Mouse (Mus musculus): ENCODE measurements around the gene Hcn3. TPM values are rescaled to one million over a fixed set of nuclear protein-coding genes. Genes with fewer than 3 reads are reported as not detected.
A peak's percentile ranks its signal among the peaks of the same experiment; 100 is the strongest.

Hcn3 gene
- polyA plus RNA-seq, 1 experiment from 2014 or later: 1.8 TPM

DNA sequence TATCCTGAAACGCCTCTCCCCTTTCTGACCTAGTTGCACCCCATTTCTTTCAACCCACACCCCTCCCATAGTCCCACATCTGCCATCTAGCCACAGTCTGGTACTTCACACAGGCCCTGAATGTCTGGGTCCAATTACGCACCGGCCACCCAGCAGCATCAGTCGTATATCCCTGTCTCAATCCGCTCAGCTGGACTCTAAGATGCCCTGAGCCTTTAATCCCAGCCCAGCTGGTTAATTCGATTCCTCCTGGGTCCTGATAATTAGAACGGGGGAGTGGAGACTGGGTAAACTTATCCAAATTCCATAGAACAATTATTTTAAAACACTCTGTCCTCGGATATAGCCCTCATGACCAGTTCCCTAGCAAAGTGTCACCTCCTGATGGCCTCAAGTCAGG, 14.4 kb downstream of the Hcn3 start:
- Histone ChIP-seq H3K27ac (ENCODE audit: low read depth) (no peak overlapping the region), H3K36me3 (ENCODE audit: control insufficient read depth, insufficient read depth, low read length) (no peaks in the 10 kb centered on the region), H3K4me2 (ENCODE audit: low read length) (no peak overlapping the region), H3K4me3 (ENCODE audit: low read depth, low read length) (no peak overlapping the region), H3K4me1 (replicated peaks; ENCODE audit: control insufficient read depth, insufficient read depth, low read length) (no peaks in the 10 kb centered on the region), H3K9ac (ENCODE audit: low read length) (no peak overlapping the region), H3K9me3 (ENCODE audit: control insufficient read depth, low read length) (no peaks in the 10 kb centered on the region), H3K27me3 (replicated peaks; ENCODE audit: control insufficient read depth, insufficient read depth, low read length) (0 out of 2 replicates have a peak, but pooled peaks cover 9% of the 10 kb centered on the region)
- 62% methylated on average over 8 of the region's 8 CpGs for WGBS
- DNase-seq (ENCODE audit: low spot score): no peak
- ATAC-seq (replicated peaks; ENCODE audit: low FRiP score, low TSS enrichment, low read depth): no peak

DNA sequence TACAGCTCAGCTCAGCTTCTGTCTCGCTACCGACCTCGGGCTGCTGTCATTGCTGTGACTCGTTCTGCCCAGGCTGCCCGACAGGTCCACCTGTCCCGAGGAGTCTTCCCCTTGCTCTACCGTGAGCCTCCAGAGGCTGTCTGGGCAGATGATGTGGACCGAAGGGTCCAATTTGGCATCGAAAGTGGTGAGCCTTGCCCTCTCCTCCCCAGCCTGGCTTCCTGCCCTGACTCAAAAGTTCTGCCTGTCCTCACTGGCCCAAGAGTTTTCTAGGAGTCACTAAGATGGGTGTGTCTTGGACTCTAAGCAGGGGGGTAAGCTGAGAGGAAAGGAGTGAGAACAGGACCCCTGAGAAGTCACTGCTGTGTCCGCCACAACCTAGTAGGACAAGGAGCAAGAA, 15.2 kb downstream of the Hcn3 start:
- ATAC-seq (replicated peaks; ENCODE audit: low FRiP score, low TSS enrichment, low read depth) (no peak), DNase-seq (ENCODE audit: low spot score) (no peak)
- no peaks in the 10 kb centered on the region for H3K4me1 ChIP-seq (replicated peaks; ENCODE audit: control insufficient read depth, insufficient read depth, low read length)
- H3K9ac ChIP-seq (ENCODE audit: low read length): no peak overlapping the region
- no peaks in the 10 kb centered on the region for H3K36me3 ChIP-seq (ENCODE audit: control insufficient read depth, insufficient read depth, low read length)
- 0 out of 2 replicates have a peak, but pooled peaks cover 6% of the 10 kb centered on the region for H3K27me3 ChIP-seq (replicated peaks; ENCODE audit: control insufficient read depth, insufficient read depth, low read length)
- no peak overlapping the region for H3K4me2 ChIP-seq (ENCODE audit: low read length)
- no peak overlapping the region for H3K27ac ChIP-seq (ENCODE audit: low read depth)
- 79% methylated on average over 10 of the region's 10 CpGs for WGBS
- H3K9me3 ChIP-seq (ENCODE audit: control insufficient read depth, low read length): no peaks in the 10 kb centered on the region
- H3K4me3 ChIP-seq (ENCODE audit: low read depth, low read length): no peak overlapping the region

DNA sequence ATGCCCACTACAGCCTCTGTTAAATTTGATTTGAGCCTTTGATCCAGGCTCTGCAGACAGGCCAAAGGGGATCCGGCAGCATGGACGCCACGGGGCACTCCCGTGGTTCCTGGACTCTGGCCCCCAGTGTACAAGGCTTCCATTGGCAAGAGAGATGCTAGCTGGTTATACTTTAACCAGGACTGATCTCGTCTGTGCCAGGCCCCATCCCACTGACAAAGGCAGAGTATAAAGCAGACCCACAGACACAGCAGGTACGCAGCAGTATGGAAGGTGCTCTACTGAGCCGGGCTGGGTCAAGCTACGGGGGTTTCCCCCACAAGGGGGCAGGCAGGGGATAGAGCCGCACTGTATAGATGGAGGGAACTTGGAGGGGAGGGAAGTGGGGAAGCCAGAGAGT, 23.6 kb downstream of the Hcn3 start:
- H3K4me1 ChIP-seq (replicated peaks; ENCODE audit: control insufficient read depth, insufficient read depth, low read length): 0 out of 2 replicates have a peak, but pooled peaks cover 5% of the 10 kb centered on the region
- DNase-seq (ENCODE audit: low spot score): peak; percentile 80
- no peak overlapping the region; the same call in 1 of the 2 replicates for H3K4me2 ChIP-seq (ENCODE audit: low read length)
- 28% methylated on average over 9 of the region's 9 CpGs for WGBS
- no peaks in the 10 kb centered on the region for H3K27me3 ChIP-seq (replicated peaks; ENCODE audit: control insufficient read depth, insufficient read depth, low read length)
- H3K4me3 ChIP-seq (ENCODE audit: low read depth, low read length): no peak overlapping the region
- H3K27ac ChIP-seq (ENCODE audit: low read depth): no peak overlapping the region; the same call in 1 of the 2 replicates
- no peaks in the 10 kb centered on the region for H3K36me3 ChIP-seq (ENCODE audit: control insufficient read depth, insufficient read depth, low read length)
- peak; percentile 92 for ATAC-seq (replicated peaks; ENCODE audit: low FRiP score, low TSS enrichment, low read depth)
- H3K9me3 ChIP-seq (ENCODE audit: control insufficient read depth, low read length): no peaks in the 10 kb centered on the region
- no peak overlapping the region for H3K9ac ChIP-seq (ENCODE audit: low read length)

DNA sequence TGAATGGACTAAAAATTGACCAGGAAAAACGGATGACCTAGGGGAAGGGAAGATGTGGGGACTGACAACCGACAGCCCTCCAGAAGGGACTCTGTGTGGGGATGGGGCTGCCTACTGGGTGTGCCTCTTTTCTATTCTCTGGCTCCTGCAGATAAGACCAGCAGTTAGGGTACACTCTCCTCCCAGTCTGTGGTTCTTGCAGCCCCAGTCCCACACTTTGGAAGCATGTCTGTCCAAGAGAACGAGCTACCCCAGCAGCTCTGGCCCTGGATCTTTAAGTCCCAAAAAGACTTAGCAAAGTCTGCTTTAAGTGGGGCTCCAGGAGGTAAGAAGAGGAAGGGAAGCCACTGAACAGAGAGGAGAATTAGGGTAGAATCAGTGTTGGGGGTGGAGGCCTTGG, 24.0 kb downstream of the Hcn3 start, which contains the start of gene Pklr:
Gene Pklr (plus strand): TSS at position 185 of the 400 bp plus-strand sequence.
- Histone ChIP-seq H3K9me3 (ENCODE audit: control insufficient read depth, low read length) (no peaks in the 10 kb centered on the region), H3K4me3 (ENCODE audit: low read depth, low read length) (no peak within 1 kb of the TSS), H3K4me1 (replicated peaks; ENCODE audit: control insufficient read depth, insufficient read depth, low read length) (0 out of 2 replicates have a peak, but pooled peaks cover 5% of the 10 kb centered on the region), H3K9ac (ENCODE audit: low read length) (no peak within 1 kb of the TSS), H3K27me3 (replicated peaks; ENCODE audit: control insufficient read depth, insufficient read depth, low read length) (no peaks in the 10 kb centered on the region), H3K36me3 (ENCODE audit: control insufficient read depth, insufficient read depth, low read length) (no peaks in the 10 kb centered on the region), H3K27ac (ENCODE audit: low read depth) (no peak within 1 kb of the TSS; the same call in 1 of the 2 replicates), H3K4me2 (ENCODE audit: low read length) (peak within 1 kb of the TSS; percentile 30)
- DNase-seq (ENCODE audit: low spot score) (no peak), ATAC-seq (replicated peaks; ENCODE audit: low FRiP score, low TSS enrichment, low read depth) (no peak)
- WGBS: 53% methylated on average over 3 of the region's 3 CpGs

DNA sequence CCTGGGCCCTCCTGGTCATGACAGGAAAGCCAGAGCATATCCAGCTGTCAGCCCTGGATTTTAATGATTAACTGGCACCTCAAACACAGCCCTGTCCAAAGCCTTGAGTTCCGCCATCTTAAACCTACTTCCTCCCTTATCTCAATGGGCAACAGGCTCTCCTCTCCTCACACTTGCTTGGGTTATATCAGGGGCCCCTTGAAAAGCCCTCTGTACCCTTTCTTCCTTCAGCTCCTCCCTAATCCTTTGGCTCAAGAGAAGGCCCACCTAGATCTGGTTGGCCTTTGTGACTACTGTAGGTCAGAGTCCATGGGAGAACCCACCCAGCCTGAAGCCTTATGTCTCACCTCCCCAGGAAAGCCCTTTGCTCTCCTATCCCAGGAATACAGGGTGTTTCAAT, 26.2 kb downstream of the Hcn3 start:
- Histone ChIP-seq H3K9me3 (ENCODE audit: control insufficient read depth, low read length) (no peaks in the 10 kb centered on the region), H3K36me3 (ENCODE audit: control insufficient read depth, insufficient read depth, low read length) (no peaks in the 10 kb centered on the region), H3K9ac (ENCODE audit: low read length) (no peak overlapping the region), H3K4me3 (ENCODE audit: low read depth, low read length) (no peak overlapping the region), H3K27me3 (replicated peaks; ENCODE audit: control insufficient read depth, insufficient read depth, low read length) (no peaks in the 10 kb centered on the region), H3K27ac (ENCODE audit: low read depth) (no peak overlapping the region), H3K4me1 (replicated peaks; ENCODE audit: control insufficient read depth, insufficient read depth, low read length) (0 out of 2 replicates have a peak, but pooled peaks cover 5% of the 10 kb centered on the region), H3K4me2 (ENCODE audit: low read length) (no peak overlapping the region)
- DNase-seq (ENCODE audit: low spot score) (no peak), ATAC-seq (replicated peaks; ENCODE audit: low FRiP score, low TSS enrichment, low read depth) (peak; percentile 33)
- WGBS: 71% methylated on average over 1 of the region's 1 CpGs

DNA sequence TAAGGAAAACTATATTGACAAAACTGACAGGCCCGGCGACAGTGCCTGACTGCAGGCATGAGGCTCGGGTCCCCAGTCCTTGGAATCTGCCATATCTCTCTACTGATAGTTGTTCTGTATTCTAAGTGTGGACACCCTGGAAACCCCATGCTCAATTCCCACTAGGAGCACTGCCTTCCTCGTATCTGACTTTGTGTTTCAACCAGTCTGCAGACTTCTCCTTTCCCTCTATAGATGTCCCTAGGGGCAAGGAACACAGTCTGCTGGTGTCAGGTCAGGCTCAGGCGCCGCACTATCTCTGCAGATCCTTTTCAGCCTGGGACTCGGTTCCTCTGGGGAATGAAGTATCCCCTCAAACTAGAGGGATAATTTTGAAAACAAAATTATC, 26.9 kb downstream of the Hcn3 start:
- no peak overlapping the region for H3K9ac ChIP-seq (ENCODE audit: low read length)
- H3K27me3 ChIP-seq (replicated peaks; ENCODE audit: control insufficient read depth, insufficient read depth, low read length): no peaks in the 10 kb centered on the region
- DNase-seq (ENCODE audit: low spot score) (no peak), ATAC-seq (replicated peaks; ENCODE audit: low FRiP score, low TSS enrichment, low read depth) (no peak)
- H3K9me3 ChIP-seq (ENCODE audit: control insufficient read depth, low read length): no peaks in the 10 kb centered on the region
- no peaks in the 10 kb centered on the region for H3K36me3 ChIP-seq (ENCODE audit: control insufficient read depth, insufficient read depth, low read length)
- H3K4me2 ChIP-seq (ENCODE audit: low read length): no peak overlapping the region
- no peak overlapping the region for H3K4me3 ChIP-seq (ENCODE audit: low read depth, low read length)
- 78% methylated on average over 7 of the region's 7 CpGs for WGBS
- 0 out of 2 replicates have a peak overlapping the region, but pooled peaks have one; percentile 7 for H3K27ac ChIP-seq (ENCODE audit: low read depth)
- H3K4me1 ChIP-seq (replicated peaks; ENCODE audit: control insufficient read depth, insufficient read depth, low read length): 0 out of 2 replicates have a peak, but pooled peaks cover 5% of the 10 kb centered on the region

DNA sequence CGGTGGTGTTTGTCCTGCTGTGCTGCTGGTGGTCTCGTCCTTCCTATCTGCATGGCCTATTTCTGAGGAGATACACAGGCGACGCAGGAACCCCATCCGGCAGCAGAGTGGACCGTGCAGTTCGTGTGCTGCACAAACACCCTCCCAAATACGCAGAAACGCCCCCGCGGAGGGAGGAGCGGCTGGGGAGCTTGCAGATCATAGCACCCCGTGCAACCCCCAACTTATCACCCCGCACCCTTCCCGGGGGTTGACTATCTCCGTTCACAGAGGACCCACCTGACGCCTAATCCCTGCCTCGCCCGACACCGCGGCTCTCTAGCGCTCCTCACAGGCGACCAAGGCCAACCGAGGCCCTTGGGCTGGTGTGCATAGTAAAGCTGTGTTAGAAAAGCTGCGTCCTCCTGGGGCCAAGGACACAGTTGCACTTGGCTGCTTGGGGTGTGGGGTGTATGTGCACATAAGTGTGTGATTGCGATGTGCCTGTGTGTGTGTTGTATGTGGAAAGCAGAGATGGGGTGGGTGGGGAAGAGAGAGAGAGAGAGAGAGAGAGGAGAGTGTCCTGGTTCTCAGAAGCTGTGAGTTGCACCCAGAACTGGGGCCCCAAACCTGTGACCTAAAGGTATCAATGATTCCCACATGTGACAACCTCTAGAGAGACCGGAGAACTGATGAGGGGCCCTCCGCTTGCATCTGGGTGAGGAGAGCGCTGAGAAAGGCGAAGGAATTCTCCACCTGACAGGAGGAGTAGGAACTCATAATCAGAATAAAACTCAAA, 27.5 kb downstream of the Hcn3 start:
- Histone ChIP-seq H3K36me3 (ENCODE audit: control insufficient read depth, insufficient read depth, low read length) (no peaks in the 10 kb centered on the region), H3K27ac (ENCODE audit: low read depth) (no peak overlapping the region), H3K9me3 (ENCODE audit: control insufficient read depth, low read length) (no peaks in the 10 kb centered on the region), H3K9ac (ENCODE audit: low read length) (peak overlapping the region; percentile 29; the same call in 1 of the 2 replicates), H3K27me3 (replicated peaks; ENCODE audit: control insufficient read depth, insufficient read depth, low read length) (no peaks in the 10 kb centered on the region), H3K4me1 (replicated peaks; ENCODE audit: control insufficient read depth, insufficient read depth, low read length) (0 out of 2 replicates have a peak, but pooled peaks cover 5% of the 10 kb centered on the region), H3K4me3 (ENCODE audit: low read depth, low read length) (peak overlapping the region; percentile 24; the same call in 1 of the 2 replicates), H3K4me2 (ENCODE audit: low read length) (peak overlapping the region; percentile 59)
- DNase-seq (ENCODE audit: low spot score) (peak; percentile 70), ATAC-seq (replicated peaks; ENCODE audit: low FRiP score, low TSS enrichment, low read depth) (no peak; the same call in 1 of the 2 replicates)
- 14% methylated on average over 30 of the region's 30 CpGs for WGBS

DNA sequence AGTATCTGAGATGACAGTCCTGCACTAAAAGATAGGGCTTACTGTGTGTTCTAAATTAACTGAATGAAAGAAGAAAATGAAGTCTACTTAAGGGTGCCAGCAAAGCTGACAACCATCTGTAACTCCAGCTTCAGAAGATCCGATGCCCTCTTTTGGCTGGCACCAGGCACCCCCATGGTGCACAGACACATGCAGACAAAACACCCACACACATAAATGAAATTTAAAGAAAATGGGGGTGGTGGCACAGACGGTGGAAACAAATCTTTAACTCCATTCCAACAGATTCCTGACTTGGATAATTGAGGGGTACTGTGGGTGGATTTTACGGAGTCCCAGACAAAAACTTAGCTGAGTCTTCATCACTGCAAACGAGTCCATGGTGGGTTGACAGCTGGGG, 28.2 kb downstream of the Hcn3 start:
- no peaks in the 10 kb centered on the region for H3K36me3 ChIP-seq (ENCODE audit: control insufficient read depth, insufficient read depth, low read length)
- no peaks in the 10 kb centered on the region for H3K9me3 ChIP-seq (ENCODE audit: control insufficient read depth, low read length)
- H3K27me3 ChIP-seq (replicated peaks; ENCODE audit: control insufficient read depth, insufficient read depth, low read length): no peaks in the 10 kb centered on the region
- 0 out of 2 replicates have a peak, but pooled peaks cover 5% of the 10 kb centered on the region for H3K4me1 ChIP-seq (replicated peaks; ENCODE audit: control insufficient read depth, insufficient read depth, low read length)
- H3K9ac ChIP-seq (ENCODE audit: low read length): no peak overlapping the region; the same call in 1 of the 2 replicates
- H3K4me2 ChIP-seq (ENCODE audit: low read length): peak overlapping the region; percentile 59
- 54% methylated on average over 4 of the region's 4 CpGs for WGBS
- no peak overlapping the region for H3K4me3 ChIP-seq (ENCODE audit: low read depth, low read length)
- no peak overlapping the region for H3K27ac ChIP-seq (ENCODE audit: low read depth)
- ATAC-seq (replicated peaks; ENCODE audit: low FRiP score, low TSS enrichment, low read depth): no peak
- DNase-seq (ENCODE audit: low spot score): no peak

Measured in intestine, embryonic 14.5 days (tissue).